Comparison of ENCODE assay signal across 29 mouse cellular contexts in genomic region chrX:14294890-14295289, GRCm38 (mm10).
"Had no signal": no experiment of that assay in that cellular context is flagged by ENCODE, and none has a peak within 500 bp of the region (broad histone marks: within the 10 kb centered on the region; RNA-seq: fewer than 3 reads in every experiment).

No protein-coding gene starts in this region.

- H3K27ac ChIP-seq: limb, embryonic 10.5 days; limb, embryonic 12.5 days; limb, embryonic 13.5 days; limb, embryonic 15.5 days; liver, embryonic 12.5 days; liver, embryonic 13.5 days; liver, embryonic 14.5 days; liver, embryonic 15.5 days; lung, embryonic 15.5 days; macrophage; midbrain, embryonic 10.5 days; midbrain, embryonic 12.5 days; midbrain, embryonic 13.5 days; midbrain, embryonic 15.5 days; neural tube, embryonic 12.5 days; neural tube, embryonic 13.5 days had no signal

- H3K4me3 ChIP-seq: limb, embryonic 10.5 days; limb, embryonic 12.5 days; limb, embryonic 13.5 days; limb, embryonic 15.5 days; liver, embryonic 12.5 days; liver, embryonic 13.5 days; liver, embryonic 15.5 days; lung, embryonic 15.5 days; megakaryocyte, embryonic 14.5 days; midbrain, embryonic 10.5 days; midbrain, embryonic 12.5 days; midbrain, embryonic 13.5 days; midbrain, embryonic 15.5 days; myocyte; neural tube, embryonic 12.5 days; neural tube, embryonic 13.5 days had no signal

- DNase-seq: left cerebral cortex, postnatal 4 days; liver; liver, embryonic 13.5 days; liver, postnatal 0 days; lung, adult 18-20 months; lung, adult 2 months; lung, embryonic 14.5 days; lung, postnatal 10 days; lung, postnatal 14 days; lung, postnatal 36 days; lung, postnatal 4 days; midbrain, embryonic 14.5 days had no signal
